Mouse (Mus musculus): Measurements from ENCODE around the gene Tsc22d3.

Tsc22d3 gene

DNA sequence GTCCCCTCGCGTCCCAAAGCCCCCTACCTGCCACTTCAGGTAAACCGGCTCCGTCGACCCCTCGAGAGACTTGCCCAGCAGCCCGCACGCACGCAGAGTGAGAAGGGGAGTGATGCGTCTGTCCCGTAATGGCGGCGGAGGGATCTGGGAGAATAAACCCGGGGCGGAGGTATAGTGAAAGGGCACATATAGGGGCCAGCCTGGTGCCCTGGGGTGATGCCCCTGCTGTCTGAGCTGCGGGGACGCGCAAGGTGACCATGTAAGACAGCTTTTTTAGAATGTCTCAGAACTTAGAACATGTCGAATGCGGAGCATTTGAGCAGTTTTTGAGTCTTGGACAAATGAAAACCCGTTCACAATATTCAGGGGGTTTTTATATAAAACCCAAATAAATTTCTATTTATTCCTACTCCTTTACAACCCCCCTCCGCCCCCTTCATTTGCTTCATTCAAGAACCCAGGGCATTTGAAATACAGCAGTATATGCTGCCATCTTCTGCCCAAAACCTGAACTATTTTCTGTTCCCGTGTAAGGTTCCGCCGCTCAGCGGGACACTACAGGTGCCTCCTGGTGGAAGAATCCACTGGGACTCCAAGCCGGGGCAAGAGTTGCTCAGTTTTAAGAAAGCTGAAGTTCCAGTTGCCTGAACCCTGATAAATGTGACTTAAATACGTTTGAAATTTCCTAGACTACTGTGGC, at the start of gene Tsc22d3:
TSS of gene Tsc22d3 (minus strand) at position 250 of the 700 bp plus-strand sequence.
- DNase-seq: peak; percentile 51

DNA sequence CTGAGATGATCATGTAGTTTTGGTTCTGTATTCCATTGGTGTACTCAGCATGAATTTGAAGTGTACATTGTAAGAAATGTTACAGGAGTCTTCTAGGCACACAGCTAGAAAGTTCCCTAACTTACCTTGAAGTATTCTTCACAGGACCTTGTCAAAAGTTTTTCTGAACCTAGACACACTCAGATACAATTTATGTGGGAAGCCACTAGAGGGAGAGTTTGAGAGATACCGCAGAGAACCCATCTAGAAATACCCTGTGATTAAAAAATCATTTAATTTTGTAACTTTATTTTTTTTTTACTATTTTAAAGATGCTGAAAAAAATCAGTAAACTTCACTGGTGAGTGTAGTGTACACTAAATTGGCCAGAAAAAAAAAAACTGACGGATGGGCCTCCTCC, 39.1 kb upstream of the Tsc22d3 start:
- DNase-seq: no peak

DNA sequence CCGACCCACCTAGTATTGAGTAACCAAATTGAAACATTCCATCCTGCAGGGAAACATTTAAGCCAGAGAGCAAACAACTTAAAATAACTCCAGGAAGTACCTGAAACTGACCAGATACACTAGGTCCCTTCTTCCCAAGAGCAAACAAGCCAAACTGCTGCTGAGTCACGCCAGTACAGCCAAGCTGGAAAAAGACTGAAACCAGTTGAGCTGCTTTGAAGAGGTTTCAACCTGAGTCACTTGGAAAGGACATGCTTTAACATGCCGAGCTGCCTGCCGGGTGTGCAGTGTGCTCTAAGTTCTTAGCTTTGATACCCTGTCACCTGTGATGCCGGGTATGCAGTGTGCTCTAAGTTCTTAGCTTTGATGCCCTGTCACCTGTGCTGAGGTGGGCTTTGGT, 37.6 kb upstream of the Tsc22d3 start:
- no peak for DNase-seq

DNA sequence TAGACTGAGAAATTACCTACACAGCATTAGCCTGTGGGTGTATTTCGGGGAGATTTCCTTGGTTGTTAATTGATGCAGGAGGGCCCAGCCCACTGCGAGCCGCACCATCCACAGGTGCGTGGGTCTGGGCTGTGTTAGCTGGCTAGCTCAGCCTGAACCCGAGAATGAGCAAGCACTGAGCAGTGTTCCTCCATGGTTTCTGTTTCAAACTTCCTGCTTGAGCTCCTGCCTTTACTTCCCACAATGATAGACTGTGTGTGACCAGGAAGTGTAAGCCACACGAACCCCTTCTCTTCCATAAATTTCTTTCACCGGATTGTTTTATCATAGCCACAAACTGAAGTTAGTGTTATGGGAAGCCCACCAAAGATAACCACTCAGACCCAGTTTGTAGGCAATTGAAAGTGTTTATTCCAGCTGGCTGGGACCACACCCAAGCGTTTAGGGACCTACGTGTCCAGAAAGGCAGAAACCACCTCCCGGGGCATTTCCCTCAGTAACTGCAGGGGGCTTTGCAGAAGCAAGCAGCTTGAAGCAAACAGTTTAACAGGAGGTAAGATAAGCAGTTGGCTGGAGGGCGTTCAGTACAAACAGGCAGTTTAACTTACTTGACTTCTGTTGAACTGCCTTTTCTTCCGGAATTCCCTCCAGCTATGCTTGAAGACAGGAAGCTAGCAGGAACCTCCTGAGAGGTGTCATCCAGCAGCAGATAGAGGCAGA, 24.6 kb upstream of the Tsc22d3 start:
- no peak for DNase-seq

DNA sequence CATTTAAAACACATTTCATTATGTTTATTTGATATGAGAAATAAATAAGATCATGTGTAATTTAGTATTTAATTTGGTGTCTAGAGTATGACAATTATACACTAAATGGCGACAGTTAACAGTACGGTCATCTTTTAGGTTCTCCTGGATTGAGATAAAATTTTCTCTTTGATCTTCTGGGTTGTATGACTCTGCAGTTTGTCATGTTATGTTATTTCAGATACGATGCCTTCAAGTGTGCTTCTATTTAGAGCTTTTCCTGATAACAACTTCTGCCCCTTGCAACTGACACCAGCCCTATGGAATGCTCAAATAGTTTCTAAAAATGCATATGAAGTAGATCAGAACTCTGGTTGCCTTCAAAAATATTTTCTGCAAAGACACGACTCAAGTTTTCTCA, 9.5 kb upstream of the Tsc22d3 start:
- DNase-seq: no peak

DNA sequence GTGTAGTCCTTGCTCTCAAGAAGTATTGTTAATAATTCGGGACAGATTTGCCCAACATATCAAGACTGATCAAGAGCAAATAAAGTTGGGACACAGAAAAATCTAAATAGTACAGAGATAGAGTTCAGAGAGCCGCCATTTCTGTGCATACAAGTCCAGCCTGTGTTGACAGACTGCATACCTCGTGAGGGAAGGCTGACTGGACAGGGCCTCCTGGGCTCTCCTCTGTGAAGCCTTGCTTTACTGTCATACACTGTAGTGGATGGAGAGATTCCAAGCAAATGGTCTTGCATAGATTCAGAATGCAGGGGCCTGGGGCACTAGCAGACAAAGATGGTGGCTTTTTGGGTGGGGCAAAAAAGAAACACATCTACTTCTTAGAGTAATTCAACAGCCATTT, 1.4 kb upstream of the Tsc22d3 start:
- DNase-seq: no peak

DNA sequence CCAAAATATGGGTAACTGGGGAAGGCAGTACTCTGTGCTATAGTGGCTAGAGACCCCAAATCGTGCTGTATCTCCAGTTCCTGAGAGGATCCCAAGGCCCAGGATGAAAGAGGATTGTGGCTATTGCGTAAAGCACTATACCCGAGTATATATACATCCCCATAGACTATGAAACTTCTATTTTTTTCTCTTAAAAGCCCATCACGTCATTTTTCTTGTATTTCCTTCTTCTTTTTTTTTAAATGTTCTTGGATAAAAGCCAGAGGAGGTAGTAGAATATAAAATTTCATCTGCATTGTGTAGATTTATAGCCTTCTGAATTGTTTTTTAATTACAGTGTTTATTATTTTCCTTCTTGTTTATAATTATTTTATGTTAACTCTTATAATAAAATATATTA, 852 bp upstream of the Tsc22d3 start:
- no peak for DNase-seq

DNA sequence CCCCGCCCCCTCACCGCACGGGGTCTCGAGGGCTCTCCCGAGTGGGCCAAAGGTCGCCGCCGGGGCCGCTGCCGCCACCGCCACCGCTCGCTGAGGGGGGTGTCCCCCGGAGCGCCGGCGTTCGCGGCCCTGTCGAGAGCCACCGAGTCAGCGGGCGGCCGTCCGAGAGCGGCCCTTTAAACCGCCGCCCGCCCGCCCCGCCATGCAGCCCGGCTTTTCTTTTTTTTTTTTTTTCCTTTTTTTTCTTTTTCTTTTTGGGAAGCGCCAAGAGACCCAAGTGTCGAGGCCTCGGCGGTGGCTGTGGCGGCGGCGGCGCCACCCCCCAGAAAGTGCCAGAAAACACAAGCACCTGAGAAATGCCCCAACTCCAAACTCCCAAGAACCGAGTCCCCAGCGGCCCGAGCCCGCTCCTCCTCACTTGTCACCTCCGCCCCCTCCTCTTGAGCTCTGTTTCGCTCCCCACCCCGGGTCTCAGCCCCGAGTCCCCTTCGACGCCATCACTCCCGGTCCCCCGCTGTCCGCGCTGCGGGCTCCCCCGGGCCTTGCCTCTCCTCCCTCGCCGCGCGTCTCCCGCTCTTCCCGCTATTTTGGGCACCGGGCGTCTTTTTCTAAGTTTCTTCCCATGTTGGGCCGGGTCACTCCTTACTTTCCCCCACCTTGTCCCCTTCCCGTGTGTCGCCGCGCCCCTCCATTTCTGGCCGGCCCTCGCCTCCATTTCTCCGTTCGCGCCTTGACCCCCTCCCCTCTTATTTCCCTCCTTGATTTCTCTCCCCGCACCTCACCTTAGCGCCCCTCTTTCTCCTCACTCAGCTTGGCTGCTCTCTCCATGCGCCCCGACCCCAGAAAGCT, 674 bp downstream of the Tsc22d3 start:
- DNase-seq: peak; percentile 45

DNA sequence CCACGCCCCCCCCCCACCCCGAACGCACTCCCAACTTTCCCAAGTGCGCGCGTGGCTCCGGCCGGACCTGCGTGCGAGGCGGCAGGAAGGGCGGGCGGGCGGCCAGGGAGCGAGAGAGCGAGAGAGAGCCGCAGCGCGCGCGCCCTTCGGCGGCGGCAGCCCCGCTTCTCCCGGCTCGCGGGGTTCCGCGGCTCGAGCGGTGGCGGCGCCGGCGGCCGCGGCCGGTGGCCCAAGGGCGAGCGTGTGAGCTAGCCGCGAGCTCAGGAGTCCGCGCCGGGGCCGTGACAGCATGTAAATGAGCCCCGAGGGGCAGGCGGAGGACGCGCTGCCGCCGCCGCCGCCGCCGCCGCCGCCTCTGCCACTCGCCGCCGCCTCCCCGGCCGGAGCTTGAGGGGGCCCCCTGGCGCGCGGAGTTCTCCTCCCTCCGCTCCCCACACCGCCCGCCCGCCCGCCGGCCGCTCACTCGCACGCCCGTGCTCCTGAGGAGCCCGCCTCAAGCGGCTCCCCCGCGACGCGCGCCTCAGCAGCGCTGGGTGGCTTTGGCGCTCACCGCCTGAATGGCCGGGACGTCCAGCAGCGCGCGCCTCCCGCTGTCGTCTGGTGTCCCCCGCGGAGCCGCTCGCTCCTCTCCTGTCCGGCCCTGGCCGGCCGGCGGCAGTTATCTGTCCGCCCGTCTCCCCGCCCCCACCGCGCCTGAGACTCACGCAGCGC, 1.5 kb downstream of the Tsc22d3 start:
- DNase-seq: peak; percentile 74

DNA sequence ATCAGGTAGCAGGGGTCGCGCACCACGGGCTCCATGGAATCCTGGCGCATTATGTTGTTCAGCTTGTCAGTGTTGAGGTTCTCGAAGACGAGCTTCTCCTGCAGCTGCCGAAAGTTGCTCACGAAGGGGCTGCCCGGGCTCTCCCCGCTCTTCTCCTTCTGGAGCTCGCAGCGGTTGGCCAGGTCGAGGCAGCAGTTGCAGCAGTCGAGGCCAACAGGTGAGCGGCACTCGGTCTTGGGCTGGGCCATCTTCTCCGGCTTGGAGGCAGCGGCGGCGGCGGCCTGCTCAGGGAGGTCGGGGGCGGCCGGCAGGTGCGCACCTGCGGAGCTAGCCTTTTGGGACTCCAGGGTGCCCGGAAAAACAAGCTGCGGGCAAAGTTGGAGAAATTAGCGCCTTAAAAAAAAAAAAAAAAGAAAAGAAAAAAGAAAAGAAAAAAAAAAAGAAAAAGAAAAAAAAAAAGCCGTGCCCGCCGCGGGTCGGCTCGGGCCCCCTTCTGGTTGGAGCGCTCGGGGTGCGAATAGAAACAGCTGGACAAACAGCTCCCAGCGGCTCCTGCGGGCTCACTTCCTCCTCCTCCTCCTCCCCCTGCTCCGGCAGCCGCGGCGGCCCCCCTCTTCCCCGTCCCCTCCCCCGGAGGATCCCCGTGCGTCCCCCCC, 2.1 kb downstream of the Tsc22d3 start:
- DNase-seq: peak; percentile 30

DNA sequence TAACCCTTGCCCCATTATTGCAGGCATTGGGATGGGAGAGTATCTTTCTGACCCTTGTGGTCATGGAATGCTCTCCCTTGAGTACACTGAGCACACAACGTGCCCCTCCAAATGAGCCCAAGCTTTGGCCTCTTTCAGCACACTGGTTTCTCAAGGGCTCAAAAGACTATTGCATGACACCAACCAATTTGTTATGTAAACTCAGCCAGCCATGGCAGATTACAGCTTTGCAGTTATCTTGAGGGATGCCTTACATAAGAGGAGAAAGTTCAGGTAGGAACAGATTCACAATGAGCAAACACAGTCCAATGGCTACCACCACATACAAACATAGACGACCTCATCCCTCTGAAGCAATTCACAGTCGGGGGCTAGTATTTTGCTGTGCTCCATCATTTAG, 9.3 kb downstream of the Tsc22d3 start:
- DNase-seq: no peak

DNA sequence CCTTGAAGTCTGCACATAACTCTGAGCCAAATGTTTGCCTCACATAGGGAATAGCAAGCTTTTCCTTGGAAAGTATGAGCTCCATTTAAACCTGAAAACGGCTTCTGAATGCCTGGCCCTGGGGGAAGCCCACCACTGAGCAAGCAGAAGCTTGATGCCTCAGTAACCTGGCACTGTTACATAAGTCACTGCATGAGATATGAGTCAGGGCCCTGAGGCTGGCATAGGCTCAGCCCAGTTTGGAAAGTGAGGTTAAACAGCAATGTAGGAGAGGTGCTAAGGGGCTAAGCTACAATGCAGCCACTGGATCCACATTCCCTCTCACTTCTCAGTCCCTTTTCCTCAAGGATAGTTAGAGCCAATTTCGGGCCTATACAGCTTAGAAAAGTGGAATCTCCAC, 10.3 kb downstream of the Tsc22d3 start:
- DNase-seq: no peak

DNA sequence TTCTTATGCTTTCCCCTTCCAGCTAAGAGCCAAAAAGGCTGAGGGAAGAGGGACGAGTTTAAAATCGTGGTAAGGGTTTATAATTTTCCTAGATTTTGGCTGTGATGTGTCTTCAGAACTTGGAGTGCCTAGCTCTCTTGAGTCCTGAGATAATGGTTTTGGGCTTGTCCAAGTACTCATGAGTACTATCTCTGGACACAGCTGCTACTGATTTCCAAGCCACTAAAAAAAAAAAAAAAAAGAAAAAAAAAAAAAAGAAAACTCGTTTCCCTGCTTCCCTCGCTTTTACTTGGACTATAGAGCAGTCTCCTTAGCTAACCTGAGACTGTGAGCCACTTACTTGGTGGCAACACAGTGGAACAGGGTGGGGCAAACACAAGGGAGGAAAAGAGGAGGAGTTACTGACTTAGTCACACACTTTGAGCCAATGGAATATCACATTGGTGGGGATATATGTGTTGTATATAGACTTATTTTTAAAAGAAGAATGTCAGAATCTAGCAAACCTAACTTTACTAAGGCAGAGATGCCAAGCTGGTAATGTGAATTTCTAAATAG, 11.2 kb downstream of the Tsc22d3 start:
- no peak for DNase-seq

DNA sequence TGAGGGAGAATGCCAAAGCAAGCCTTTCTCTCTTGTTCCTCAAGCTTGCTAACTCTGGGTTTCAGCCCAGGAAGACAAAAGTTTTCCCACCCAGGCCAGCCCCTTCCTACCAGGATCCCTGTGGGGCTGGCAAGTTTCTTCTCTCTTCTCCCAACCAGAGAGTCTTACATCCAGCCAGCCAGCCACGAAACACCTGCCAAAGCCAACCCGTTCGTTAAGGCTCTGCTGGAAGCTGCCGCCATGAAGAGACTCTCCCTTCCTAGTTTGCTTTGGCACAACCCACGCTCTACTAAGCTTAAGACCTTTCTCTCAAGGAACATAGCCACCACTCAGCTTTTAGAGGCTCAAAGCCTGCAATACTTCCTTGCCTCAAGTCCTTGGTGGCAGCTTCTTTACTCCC, 11.9 kb downstream of the Tsc22d3 start:
- DNase-seq: no peak

DNA sequence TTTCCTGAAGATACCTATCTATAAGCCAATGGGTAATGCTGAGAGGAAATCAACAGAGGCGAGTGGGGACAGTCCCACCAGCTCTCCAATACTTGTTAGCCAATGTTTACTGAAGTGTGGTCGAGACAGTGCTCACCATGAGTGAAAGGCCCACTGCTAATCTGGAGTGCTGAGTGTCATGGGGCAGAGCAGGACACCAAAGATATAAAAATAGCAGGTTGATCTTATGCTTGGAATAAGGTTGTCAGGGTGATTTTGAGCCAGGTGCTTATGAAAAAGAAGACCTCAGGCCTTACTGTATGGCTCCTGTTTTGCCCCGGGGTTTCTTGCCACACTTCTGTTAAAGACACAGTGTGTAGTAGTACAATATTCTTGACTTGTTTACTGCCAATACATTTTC, 20.0 kb downstream of the Tsc22d3 start:
- no peak for DNase-seq

DNA sequence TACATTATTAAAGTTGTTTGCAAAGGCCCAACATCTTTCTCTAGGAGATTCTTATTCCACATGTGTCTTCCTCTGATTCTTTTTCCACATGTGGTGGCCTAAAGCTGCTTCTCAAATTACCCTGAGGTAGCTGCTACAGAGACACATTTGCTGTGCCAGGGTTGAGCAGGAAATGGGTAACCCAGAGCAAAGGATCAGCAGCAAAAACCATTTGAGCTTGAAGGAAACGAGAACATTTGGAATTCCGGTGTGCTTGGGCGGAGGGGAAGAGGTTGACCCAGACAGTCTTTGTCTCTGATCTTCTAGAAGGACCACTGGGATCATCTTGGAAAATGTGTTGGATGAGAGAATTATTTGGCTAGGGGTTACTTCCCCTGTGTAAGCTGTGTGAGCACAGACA, 24.8 kb downstream of the Tsc22d3 start:
- DNase-seq: no peak

DNA sequence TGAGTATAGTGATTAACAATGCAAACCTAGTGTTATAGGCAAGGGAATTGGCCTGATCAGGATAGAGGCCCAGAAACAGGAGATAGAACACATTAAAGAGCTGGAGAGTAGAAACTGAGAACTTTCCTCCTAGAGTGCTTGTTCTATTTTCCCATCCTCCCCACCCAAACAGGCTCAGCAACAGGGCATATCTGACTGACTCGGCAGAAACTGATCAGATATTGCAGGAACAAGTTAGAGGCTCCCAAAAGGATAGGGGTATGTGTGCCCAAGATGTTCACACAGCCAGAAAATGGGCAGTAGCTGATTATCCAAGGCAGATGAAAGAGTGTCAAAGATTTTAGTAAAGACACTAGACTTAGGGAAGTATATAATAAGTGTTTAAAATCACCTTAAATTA, 25.3 kb downstream of the Tsc22d3 start:
- no peak for DNase-seq

DNA sequence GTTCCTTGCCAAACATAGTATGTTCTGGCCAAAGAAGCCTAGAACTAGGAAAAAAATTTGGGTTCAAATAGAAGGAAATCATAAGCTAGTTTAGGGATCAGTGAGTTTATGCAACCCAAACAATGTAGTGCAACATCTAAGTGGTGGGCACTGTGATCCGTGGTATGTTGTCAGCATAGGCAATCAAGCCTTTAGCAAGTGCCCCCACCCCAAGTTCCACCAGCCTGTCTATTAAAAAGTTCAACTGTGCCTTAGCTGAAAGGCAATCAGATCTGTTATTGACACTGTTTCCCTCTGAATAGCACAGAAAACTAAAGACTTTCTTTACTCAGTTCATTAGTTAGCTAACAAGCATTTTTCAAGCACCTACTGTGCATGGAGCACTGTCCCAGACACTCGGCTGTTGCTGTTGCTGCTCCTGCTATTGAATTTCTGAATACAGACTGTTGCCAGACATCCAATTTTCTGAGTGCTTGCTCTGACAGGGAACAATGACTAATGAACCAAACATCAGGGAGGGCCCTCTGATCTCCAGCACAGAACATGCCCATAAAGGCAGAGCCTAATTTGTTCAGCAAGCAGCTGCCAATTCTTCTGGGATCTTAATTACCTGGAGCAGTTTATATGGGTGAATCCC, 27.6 kb downstream of the Tsc22d3 start:
- DNase-seq: no peak

DNA sequence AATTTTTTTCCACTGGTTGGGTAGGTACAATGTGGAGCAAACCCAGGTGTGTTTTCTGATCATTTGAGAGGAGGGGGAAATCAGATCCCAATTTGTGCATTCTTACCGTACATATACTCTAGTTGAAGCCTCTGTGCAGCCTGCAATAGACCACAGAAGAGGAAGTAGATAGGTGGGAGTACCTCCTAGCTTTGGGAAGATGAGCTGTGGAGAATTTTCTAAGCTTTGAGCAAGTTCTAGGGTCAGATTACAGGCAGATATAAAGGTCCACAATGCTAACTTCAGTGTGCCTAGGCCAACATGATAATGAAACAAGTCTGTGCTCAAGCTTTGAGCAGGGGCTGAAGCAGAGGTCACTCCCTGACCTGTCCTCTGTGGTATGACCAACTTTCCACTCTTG, 30.9 kb downstream of the Tsc22d3 start:
- DNase-seq: no peak

DNA sequence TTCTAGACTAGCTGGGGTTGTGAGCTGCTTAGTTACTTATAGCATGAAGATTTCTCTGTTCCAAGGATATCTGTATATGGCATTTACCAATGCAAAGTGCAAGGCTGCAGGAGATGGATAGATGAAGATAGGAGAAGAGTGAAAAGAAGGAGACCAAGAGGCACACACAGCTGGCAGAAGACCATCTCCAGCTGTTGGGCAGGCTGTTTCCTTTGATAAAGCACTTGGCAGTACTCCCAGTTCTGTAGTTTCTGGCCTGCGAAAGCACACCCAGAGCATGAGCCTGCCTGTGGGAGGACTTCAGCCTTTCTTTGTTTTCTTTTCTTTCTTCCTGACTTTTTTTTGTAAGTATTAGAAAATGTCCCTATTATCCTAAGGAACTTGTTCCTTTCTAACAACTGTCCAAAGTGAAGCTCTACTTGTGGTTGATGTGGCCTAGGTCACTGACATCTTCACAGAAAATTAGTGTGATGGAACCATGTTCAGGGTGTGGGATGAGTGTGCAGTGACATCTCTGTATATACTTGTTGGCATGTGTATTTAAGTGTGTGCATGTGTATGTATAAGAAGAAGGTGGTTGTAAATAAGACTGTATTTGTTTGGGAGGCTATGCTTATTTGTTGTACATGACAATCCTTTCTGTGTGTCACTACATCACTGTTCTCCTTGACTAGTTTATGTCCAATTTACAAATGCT, 32.6 kb downstream of the Tsc22d3 start:
- no peak for DNase-seq

DNA sequence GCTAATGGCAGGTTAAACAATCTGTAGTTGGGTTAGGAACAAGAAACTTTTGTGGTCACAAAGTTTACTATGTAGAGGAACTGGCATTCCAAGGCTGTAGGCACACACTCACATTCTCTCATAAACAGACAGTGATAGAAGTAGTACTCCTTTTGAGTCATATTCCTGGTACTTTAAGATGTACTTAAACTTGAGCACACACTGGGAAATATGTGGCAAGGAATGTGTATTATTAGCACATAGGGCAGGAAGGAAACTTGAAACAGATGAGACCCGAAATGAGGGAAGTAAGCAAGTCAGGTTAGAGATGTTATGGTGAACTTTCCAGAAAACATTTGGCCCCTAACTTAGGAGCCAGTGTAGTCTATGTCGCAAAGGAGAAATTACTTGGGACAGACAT, 34.7 kb downstream of the Tsc22d3 start:
- no peak for DNase-seq
